Mouse (Mus musculus) neutrophil, adult 5-6 weeks (primary cell): Measurements from ENCODE around the gene Aspm. TPM values are rescaled to one million over a fixed set of nuclear protein-coding genes. Genes with fewer than 3 reads are reported as not detected.

Experiments
- ATAC-seq: fragments of 151-379, 151-347 bp; 2 replicates; pipeline ENCODE4 v1.8.0; 2017; ENCODE audit warnings: mild to moderate bottlenecking, moderate TSS enrichment; ENCODE audit not compliant: insufficient number of reproducible peaks, poor library complexity, low FRiP score, severe bottlenecking; ENCODE audit errors: extremely low read depth
- total RNA-seq: library from RNA; stranded (forward); fragments of 200-1000 nt; gene quantifications from 2 replicates; pipeline ENCODE4 v1.2.3, GENCODE M21; 2017

Gene Aspm
- total RNA-seq, 1 experiment from 2014 or later, result 1.5 TPM

GRCm38 (mm10) chr1:139495408-139495807 is 40.8 kb downstream of the Aspm start:
- no peak for ATAC-seq

DNA sequence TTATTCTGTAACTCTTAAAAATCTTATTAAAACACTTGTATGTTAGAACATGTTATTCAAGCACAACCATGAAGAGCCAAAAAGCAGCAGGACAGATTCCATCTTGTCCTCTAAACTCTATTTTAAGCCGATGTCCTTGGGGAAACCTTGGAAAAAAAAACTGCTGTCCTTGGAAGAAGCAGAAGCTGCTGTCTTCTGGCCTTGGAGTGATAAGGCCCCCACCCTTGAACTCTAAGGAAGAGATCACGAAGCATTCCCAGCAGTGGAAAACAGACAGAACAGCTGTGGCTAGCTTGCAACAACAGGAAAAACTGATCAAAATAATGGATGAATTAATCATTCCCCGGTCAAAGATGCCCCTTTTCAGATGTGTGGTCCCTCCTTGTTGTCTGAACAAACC is 41.6 kb downstream of the Aspm start:
- ATAC-seq, result no peak

- no peak for ATAC-seq
These were observed 45.2 kb downstream of the Aspm start for GRCm38 (mm10) chr1:139499751-139500150.

DNA sequence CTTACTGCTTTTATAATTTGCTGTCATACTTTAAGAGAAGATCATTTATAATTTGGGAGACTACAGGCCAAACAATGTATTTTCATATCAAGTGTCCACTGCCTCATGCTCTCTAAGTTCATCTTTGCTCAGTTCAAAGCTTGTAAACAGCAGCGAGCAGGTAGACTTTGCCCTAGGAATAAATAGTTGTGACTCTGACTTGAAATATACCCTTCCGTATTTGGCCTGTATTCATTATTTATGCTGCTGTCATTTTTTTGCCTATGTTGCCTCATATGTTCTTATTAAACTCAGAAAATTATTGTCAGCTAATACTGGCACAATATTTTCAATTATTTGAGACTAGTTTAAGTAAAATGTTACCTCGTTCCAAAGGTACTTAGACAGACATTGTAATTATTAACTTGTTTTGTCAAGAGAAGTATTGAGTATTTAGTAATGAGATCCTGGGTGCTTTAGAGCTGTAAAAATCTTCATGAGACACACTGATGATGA is 46.7 kb downstream of the Aspm start, which contains the start of gene F13b:
Gene F13b, plus strand, starts transcription at position 445 of the 495 bp plus-strand sequence.
- ATAC-seq, result no peak

DNA sequence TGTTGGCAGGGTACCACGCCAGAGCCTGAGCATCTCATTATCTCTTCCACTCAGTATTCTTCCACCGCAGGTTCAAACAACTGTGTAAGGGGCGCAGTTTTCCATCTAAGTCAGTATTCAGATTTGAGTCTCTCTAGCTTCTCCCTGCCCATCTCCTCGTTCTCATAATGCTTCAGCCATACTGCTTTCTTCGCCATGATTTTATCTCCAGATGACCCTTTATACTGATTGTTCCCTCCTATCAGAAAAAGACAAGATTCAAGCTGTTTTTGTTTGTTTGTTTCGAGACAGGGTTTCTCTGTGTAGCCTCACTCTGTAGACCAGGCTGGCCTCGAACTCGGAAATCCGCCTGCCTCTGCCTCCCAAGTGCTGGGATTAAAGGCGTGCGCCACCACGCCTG is 60.0 kb downstream of the Aspm start:
- no peak for ATAC-seq

Other genes starting within 250 kb of the Aspm start
- 0.12 TPM in 1 of 2 replicates, not detected in the other for gene Crb1, start 77.7 kb upstream of the Aspm start, total RNA-seq
- gene Zbtb41, start 32.5 kb upstream of the Aspm start, total RNA-seq, result 21.8 and 24.7 TPM in 2 replicates
- not detected in 2 replicates for gene F13b, start 46.9 kb downstream of the Aspm start, total RNA-seq
- gene Cfhr1, start 105.5 kb downstream of the Aspm start, total RNA-seq, result not detected in 2 replicates